ENCODE assay signal across 14 mouse cellular contexts in genomic region chr7:112645724-112646123, GRCm38 (mm10). TPM values are rescaled to one million over a fixed set of nuclear protein-coding genes. Genes with fewer than 3 reads are reported as not detected.
"Had no signal": no experiment of that assay in that cellular context is flagged by ENCODE, and none has a peak within 500 bp of the region (broad histone marks: within the 10 kb centered on the region; RNA-seq: fewer than 3 reads in every experiment).

No protein-coding gene starts in this region.

- H3K4me2 ChIP-seq: limb, embryonic 12.5 days; liver, embryonic 13.5 days; midbrain, embryonic 13.5 days; neural tube, embryonic 15.5 days had no signal

- H3K4me3 ChIP-seq: limb, embryonic 12.5 days; liver, embryonic 13.5 days; midbrain, embryonic 13.5 days; neural tube, embryonic 15.5 days had no signal

- DNase-seq: kidney, adult 8-10 months; kidney, postnatal 25 days; layer of hippocampus, postnatal 36 days; liver; liver, embryonic 13.5 days; liver, postnatal 0 days; right cerebral cortex, postnatal 4 days; spleen, adult 18-20 months; thymus, postnatal 4 days had no signal

- H3K36me3 ChIP-seq: limb, embryonic 12.5 days; liver, embryonic 13.5 days; midbrain, embryonic 13.5 days; neural tube, embryonic 15.5 days had no signal

- H3K9ac ChIP-seq: limb, embryonic 12.5 days; liver, embryonic 13.5 days; liver, postnatal 0 days; midbrain, embryonic 13.5 days; neural tube, embryonic 15.5 days had no signal

- H3K27ac ChIP-seq: limb, embryonic 12.5 days; liver, embryonic 13.5 days; midbrain, embryonic 13.5 days; neural tube, embryonic 15.5 days had no signal

- H3K9me3 ChIP-seq: limb, embryonic 12.5 days; liver, embryonic 13.5 days; midbrain, embryonic 13.5 days; neural tube, embryonic 15.5 days had no signal

- ATAC-seq: intestine, postnatal 0 days; liver, postnatal 0 days; midbrain, embryonic 13.5 days had no signal

- H3K27me3 ChIP-seq: limb, embryonic 12.5 days; liver, embryonic 13.5 days; midbrain, embryonic 13.5 days; neural tube, embryonic 15.5 days had no signal

RNA-seq across cellular contexts. Expression of gene Tead1, which starts 33.4 kb away (rescaled TPM):
- total RNA-seq: megakaryocyte progenitor cell, adult 5-6 weeks had no signal
